Mouse (Mus musculus) forebrain, embryonic 10.5 days (tissue): Measurements from ENCODE around the gene Ttc30b. TPM values are rescaled to one million over a fixed set of nuclear protein-coding genes. Genes with fewer than 3 reads are reported as not detected.

Experiments used
- polyA plus RNA-seq: library from polyadenylated mRNA; unstranded; fragments of >200 nt; fragmentation: Nextera tagmentation; extraction: Ambion mirVana; gene quantifications from 2 replicates; pipeline ENCODE4 v1.2.1, GENCODE M21; 2016

The Ttc30b gene
- polyA plus RNA-seq, 1 experiment from 2014 or later: 5.1 TPM

Other genes with a start within 250 kb of the Ttc30b start
- 23.8 and 26.5 TPM in 2 replicates for gene Nfe2l2, start 233.9 kb downstream of the Ttc30b start, polyA plus RNA-seq
- 41.4 and 43.4 TPM in 2 replicates for gene Agps, start 106.4 kb downstream of the Ttc30b start, polyA plus RNA-seq
- 0.28 and 0.53 TPM in 2 replicates for gene Ttc30a2, start 39.6 kb upstream of the Ttc30b start, polyA plus RNA-seq
- 10.5 and 12.4 TPM in 2 replicates for gene Ttc30a1, start 43.4 kb upstream of the Ttc30b start, polyA plus RNA-seq